ENCODE assay signal across 17 mouse cellular contexts in genomic region chr5:84632851-84633250, GRCm38 (mm10).
"Had no signal": no experiment of that assay in that cellular context is flagged by ENCODE, and none has a peak within 500 bp of the region (broad histone marks: within the 10 kb centered on the region; RNA-seq: fewer than 3 reads in every experiment).

No protein-coding gene starts in this region.

- H3K27me3 ChIP-seq: liver, embryonic 15.5 days; lung, embryonic 15.5 days; megakaryocyte, embryonic 14.5 days; midbrain, embryonic 13.5 days; neural tube, embryonic 12.5 days; stomach, embryonic 15.5 days had no signal

- ATAC-seq: liver, postnatal 0 days; lung, postnatal 0 days; midbrain, embryonic 13.5 days had no signal

- H3K4me3 ChIP-seq: liver, embryonic 15.5 days; lung, embryonic 15.5 days; megakaryocyte, embryonic 14.5 days; midbrain, embryonic 13.5 days; neural tube, embryonic 12.5 days; stomach, embryonic 15.5 days had no signal

- H3K4me2 ChIP-seq: liver, embryonic 15.5 days; lung, embryonic 15.5 days; midbrain, embryonic 13.5 days; neural tube, embryonic 12.5 days; stomach, embryonic 15.5 days had no signal

- H3K27ac ChIP-seq: liver, embryonic 15.5 days; lung, embryonic 15.5 days; macrophage; midbrain, embryonic 13.5 days; neural tube, embryonic 12.5 days; stomach, embryonic 15.5 days; stomach, postnatal 0 days had no signal

- H3K4me1 ChIP-seq: liver, embryonic 15.5 days; lung, embryonic 15.5 days; megakaryocyte, embryonic 14.5 days; midbrain, embryonic 13.5 days; neural tube, embryonic 12.5 days; stomach, embryonic 15.5 days had no signal

- H3K9me3 ChIP-seq: liver, embryonic 15.5 days; lung, embryonic 15.5 days; megakaryocyte, embryonic 14.5 days; midbrain, embryonic 13.5 days; neural tube, embryonic 12.5 days; stomach, embryonic 15.5 days had no signal

- H3K36me3 ChIP-seq: liver, embryonic 15.5 days; lung, embryonic 15.5 days; midbrain, embryonic 13.5 days; neural tube, embryonic 12.5 days; stomach, embryonic 15.5 days had no signal

- H3K9ac ChIP-seq: liver, embryonic 15.5 days; liver, postnatal 0 days; lung, embryonic 15.5 days; midbrain, embryonic 13.5 days; neural tube, embryonic 12.5 days; stomach, embryonic 15.5 days had no signal

- DNase-seq: liver, postnatal 0 days; lung, adult 2 months; lung, postnatal 14 days; lung, postnatal 36 days; right cerebral cortex, postnatal 14 days; thymus, adult 2 months; thymus, postnatal 25 days; thymus, postnatal 4 days had no signal
